Mouse (Mus musculus) limb, embryonic 14.5 days (tissue): ENCODE measurements around the gene Wee2. TPM values are rescaled to one million over a fixed set of nuclear protein-coding genes. Genes with fewer than 3 reads are reported as not detected.

ENCODE experiments used
- ATAC-seq: fragments of 200-750 bp; cut with Nextera tagmentation; 2 replicates; pipeline ENCODE4 v1.8.0; 2017; ENCODE audit warnings: low read depth, moderate number of reproducible peaks, moderate TSS enrichment; ENCODE audit not compliant: low FRiP score
- DNase-seq: peaks from one replicate; pipeline ENCODE4 v3.0.0-alpha.2; 2015; ENCODE audit warnings: low spot score
- H3K27ac ChIP-seq: fragments of 300-500 bp; sonication (generic); replicated peaks from 2 replicates; pipeline ENCODE4 v1.5.1; 2014; ENCODE audit warnings: low read depth, mild to moderate bottlenecking, low read length, moderate library complexity, mixed read lengths
- H3K27me3 ChIP-seq: fragments of 300-500 bp; sonication (generic); 2 replicates; pipeline ENCODE4 v1.6.1; 2014; ENCODE audit warnings: low read length, mixed read lengths; ENCODE audit not compliant: control insufficient read depth, insufficient read depth
- H3K36me3 ChIP-seq: fragments of 300-500 bp; sonication (generic); 2 replicates; pipeline ENCODE4 v1.6.1; 2014; ENCODE audit warnings: mild to moderate bottlenecking, low read length, moderate library complexity, mixed read lengths; ENCODE audit not compliant: control insufficient read depth, insufficient read depth
- H3K4me1 ChIP-seq: fragments of 300-500 bp; sonication (generic); 2 replicates; pipeline ENCODE4 v1.6.1; 2014; ENCODE audit warnings: antibody characterized with exemption, low read length, mixed read lengths; ENCODE audit not compliant: control insufficient read depth, insufficient read depth
- H3K4me2 ChIP-seq: fragments of 300-500 bp; sonication (generic); replicated peaks from 2 replicates; pipeline ENCODE4 v1.6.1; 2014; ENCODE audit warnings: low read depth, mild to moderate bottlenecking, low read length, moderate library complexity; ENCODE audit not compliant: severe bottlenecking
- H3K4me3 ChIP-seq: fragments of 300-500 bp; sonication (generic); replicated peaks from 2 replicates; pipeline ENCODE4 v1.5.1; 2014; ENCODE audit warnings: low read length
- H3K9ac ChIP-seq: fragments of 300-500 bp; sonication (generic); 2 replicates; pipeline ENCODE4 v1.6.1; 2014; ENCODE audit warnings: mild to moderate bottlenecking, low read depth, low read length, moderate library complexity; ENCODE audit not compliant: severe bottlenecking
- H3K9me3 ChIP-seq: fragments of 300-500 bp; sonication (generic); 2 replicates; pipeline ENCODE4 v1.6.1; 2016; ENCODE audit warnings: low read length; ENCODE audit not compliant: control insufficient read depth
- POLR2A ChIP-seq: fragments of 200-500 bp; IDR thresholded peaks from 2 replicates; pipeline ENCODE4 v1.8.0; 2012; ENCODE audit warnings: inconsistent platforms, mild to moderate bottlenecking, moderate library complexity, borderline replicate concordance; ENCODE audit not compliant: insufficient read depth, insufficient read length; ENCODE audit errors: extremely low read depth
- WGBS: fragments of 180-500 bp; shearing (Covaris S2); extraction: QIAGEN DNeasy Blood & Tissue Kit; methylation state at CpG from one replicate; pipeline ENCODE4 v1.1.7; 2014; 5-methylcytosine and 5-hydroxymethylcytosine counted together
- polyA plus RNA-seq, 2 experiments: library from polyadenylated mRNA; depleted of rRNA in 1 of 2; stranded (reverse) in 1 of 2; unstranded in 1 of 2; fragments of >200 nt; fragmentation: Nextera tagmentation in 1 of 2; extraction: Ambion mirVana in 1 of 2; gene quantifications; 2 replicates each; pipeline versions ENCODE4 v1.2.1 to v1.2.3; 2012 to 2014

Gene Wee2
- polyA plus RNA-seq, 2 experiments: not detected

DNA sequence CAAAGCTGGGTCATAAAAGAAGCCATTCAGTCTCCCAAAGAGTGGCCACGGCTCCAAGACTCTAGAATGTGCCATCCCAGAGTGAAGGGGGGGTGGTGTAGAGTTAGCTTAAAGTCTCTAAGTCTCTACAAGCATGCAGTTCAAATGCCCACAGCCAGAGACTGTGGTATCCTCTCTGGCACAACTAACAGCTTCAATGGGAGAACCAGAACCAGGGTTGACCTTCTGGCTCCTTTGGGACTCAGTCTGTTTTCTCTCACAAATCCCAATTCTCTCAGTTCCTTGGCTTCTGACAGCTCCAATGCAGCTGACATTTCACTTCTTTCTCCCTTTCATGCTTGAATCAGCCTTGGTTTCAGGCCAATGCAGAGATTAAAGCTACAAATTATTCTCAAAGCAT, 15.9 kb upstream of the Wee2 start:
- H3K27me3 ChIP-seq: no peaks in the 10 kb centered on the region
- no peak for DNase-seq
- no peak for TF ChIP-seq POLR2A
- H3K9ac ChIP-seq: no peak overlapping the region
- no peaks in the 10 kb centered on the region for H3K4me1 ChIP-seq
- WGBS: 83% methylated on average over 1 of the region's 1 CpGs
- no peak overlapping the region for H3K4me2 ChIP-seq
- 0 out of 2 replicates have a peak, but pooled peaks cover 4% of the 10 kb centered on the region for H3K36me3 ChIP-seq
- ATAC-seq: no peak
- H3K9me3 ChIP-seq: no peaks in the 10 kb centered on the region
- H3K4me3 ChIP-seq: no peak overlapping the region
- H3K27ac ChIP-seq: no peak overlapping the region

DNA sequence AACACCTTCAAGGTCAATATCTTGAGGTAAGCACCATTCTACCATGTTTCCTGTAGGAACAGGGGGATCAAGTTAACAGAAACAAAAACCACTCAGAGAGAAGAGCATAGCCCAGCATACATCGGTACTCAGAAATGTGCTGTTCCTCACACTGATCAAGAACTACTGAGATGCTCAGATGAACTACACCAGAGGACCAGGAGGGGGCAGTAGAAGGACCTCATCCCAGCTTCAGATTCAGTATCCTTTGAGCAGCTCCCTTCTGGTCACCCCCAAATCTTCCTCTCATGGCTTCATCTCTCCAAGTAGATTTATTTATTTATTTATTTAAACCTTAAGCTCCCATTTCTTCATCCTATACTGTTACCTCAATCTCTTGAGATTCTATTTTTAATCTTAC, 15.1 kb upstream of the Wee2 start:
- peak; percentile 15 for DNase-seq
- Histone ChIP-seq H3K27me3 (no peaks in the 10 kb centered on the region), H3K4me2 (no peak overlapping the region), H3K36me3 (0 out of 2 replicates have a peak, but pooled peaks cover 1% of the 10 kb centered on the region), H3K4me1 (no peaks in the 10 kb centered on the region), H3K4me3 (no peak overlapping the region), H3K9me3 (no peaks in the 10 kb centered on the region), H3K9ac (no peak overlapping the region), H3K27ac (no peak overlapping the region)
- WGBS: 67% methylated on average over 1 of the region's 1 CpGs
- no peak for TF ChIP-seq POLR2A
- no peak for ATAC-seq

DNA sequence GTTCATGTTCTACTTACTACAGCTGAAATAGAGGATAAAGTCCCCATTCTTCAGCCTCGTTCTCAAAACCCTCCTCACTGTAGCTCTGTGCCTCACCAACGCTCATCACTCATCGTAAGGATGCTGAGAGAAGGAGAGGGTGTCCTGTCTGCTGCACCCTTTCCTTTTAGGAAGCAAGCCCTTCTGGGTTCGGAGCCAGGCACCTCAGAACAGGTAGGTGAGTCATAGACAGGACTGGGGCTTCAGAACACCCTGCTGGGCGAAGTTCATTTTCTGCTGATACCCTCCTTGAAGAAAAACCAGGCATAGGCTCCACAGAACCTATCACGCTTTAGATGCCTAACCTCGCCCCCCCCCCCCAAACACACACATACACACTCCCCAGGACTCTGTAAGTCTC, 11.4 kb upstream of the Wee2 start:
- H3K9ac ChIP-seq: no peak overlapping the region
- 81% methylated on average over 7 of the region's 7 CpGs for WGBS
- no peaks in the 10 kb centered on the region for H3K27me3 ChIP-seq

DNA sequence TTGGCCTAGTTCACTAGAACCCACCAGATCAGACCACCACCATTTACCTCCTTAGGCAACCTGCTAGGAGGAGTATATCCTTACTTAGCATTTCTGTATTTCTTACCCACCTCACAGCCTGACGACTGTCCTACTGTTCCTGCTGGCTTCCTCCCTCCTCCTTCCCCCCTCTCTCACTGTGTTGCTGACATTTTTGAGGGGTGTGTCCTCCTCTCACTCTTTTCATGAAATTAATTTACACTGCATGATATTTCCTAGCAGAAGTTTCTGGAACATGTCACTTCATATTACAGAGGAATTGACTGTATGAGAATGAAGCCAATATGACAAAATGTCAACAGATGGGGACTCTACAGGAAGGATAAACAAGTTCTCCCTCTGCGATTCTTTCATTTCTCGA, 10.2 kb upstream of the Wee2 start:
- Histone ChIP-seq H3K9ac (no peak overlapping the region), H3K27me3 (no peaks in the 10 kb centered on the region), H3K4me1 (peaks cover 7% of the 10 kb centered on the region; the same call in 1 of the 2 replicates), H3K27ac (no peak overlapping the region), H3K36me3 (no peaks in the 10 kb centered on the region), H3K4me3 (no peak overlapping the region), H3K4me2 (no peak overlapping the region), H3K9me3 (no peaks in the 10 kb centered on the region)
- ATAC-seq (no peak), DNase-seq (no peak)
- TF ChIP-seq POLR2A: no peak
- WGBS: 65% methylated on average over 3 of the region's 3 CpGs

More for the DNA sequence above, 11.4 kb upstream of the Wee2 start:
- Histone ChIP-seq H3K4me2 (no peak overlapping the region), H3K36me3 (no peaks in the 10 kb centered on the region), H3K27ac (no peak overlapping the region), H3K9me3 (no peaks in the 10 kb centered on the region), H3K4me3 (no peak overlapping the region), H3K4me1 (peaks cover 7% of the 10 kb centered on the region; the same call in 1 of the 2 replicates)
- no peak for DNase-seq
- no peak for ATAC-seq
- TF ChIP-seq POLR2A: no peak

DNA sequence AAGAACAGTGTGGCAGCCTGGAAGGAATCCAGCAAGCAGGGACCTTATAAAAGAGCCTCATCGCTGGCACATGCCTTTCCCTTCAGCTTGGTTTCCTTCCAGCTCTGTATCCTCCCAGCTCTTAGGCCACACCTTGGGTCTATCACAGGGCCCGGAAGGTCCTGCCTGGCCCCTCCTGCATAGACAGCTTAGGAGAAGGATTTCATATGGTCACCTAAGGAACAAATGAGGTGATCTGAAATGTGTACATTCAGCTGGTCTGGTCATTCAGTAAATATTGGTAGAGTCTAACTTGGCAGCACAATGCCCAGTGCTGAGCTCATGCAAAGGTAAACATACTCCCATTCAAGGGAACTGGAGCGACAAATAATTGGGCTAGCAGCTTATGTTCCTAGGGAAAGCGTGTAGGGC, 9.4 kb upstream of the Wee2 start:
- H3K4me3 ChIP-seq: no peak overlapping the region
- no peak for TF ChIP-seq POLR2A
- ATAC-seq: no peak
- H3K27ac ChIP-seq: no peak overlapping the region
- H3K4me2 ChIP-seq: no peak overlapping the region
- H3K9ac ChIP-seq: no peak overlapping the region
- 83% methylated on average over 4 of the region's 4 CpGs for WGBS
- H3K27me3 ChIP-seq: no peaks in the 10 kb centered on the region
- H3K9me3 ChIP-seq: no peaks in the 10 kb centered on the region
- no peak for DNase-seq
- peaks cover 7% of the 10 kb centered on the region; the same call in 1 of the 2 replicates for H3K4me1 ChIP-seq
- H3K36me3 ChIP-seq: no peaks in the 10 kb centered on the region

DNA sequence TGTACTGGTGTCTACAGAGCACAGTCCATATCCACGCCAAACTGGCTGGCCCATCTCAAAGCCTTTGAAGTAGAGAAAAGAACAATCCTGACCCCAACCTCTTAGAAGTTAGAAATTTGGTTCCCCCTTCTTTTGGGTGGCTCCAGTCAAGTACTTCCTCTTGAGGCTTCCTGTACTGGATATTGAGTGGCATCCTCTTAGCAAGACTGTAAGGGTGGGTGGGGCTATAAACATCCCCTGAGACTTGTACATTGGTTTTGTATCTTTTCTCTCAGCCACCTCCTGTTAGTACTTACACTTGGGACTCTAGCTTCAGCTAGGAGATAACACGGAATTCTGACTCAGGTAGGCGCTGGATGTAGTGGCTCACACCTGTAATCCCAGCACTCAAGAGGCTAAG, 8.6 kb upstream of the Wee2 start:
- Histone ChIP-seq H3K27ac (no peak overlapping the region), H3K4me1 (peaks cover 11% of the 10 kb centered on the region; the same call in 1 of the 2 replicates), H3K9ac (no peak overlapping the region), H3K4me2 (no peak overlapping the region), H3K4me3 (no peak overlapping the region), H3K36me3 (no peaks in the 10 kb centered on the region), H3K9me3 (no peaks in the 10 kb centered on the region), H3K27me3 (no peaks in the 10 kb centered on the region)
- ATAC-seq (no peak), DNase-seq (no peak)
- no peak for TF ChIP-seq POLR2A
- WGBS: 85% methylated on average over 3 of the region's 3 CpGs
